Mouse (Mus musculus): ENCODE results near the gene Gab1. TPM values are rescaled to one million over a fixed set of nuclear protein-coding genes. Genes with fewer than 3 reads are reported as not detected.

Gene Gab1
- total and polyA plus RNA-seq, 3 experiments: 4.0 to 8.1 TPM; not detected in 1

GRCm38 (mm10) chr8:80842514-80842913 is 37.8 kb downstream of the Gab1 start:
- TF ChIP-seq SMC3 (IDR thresholded peaks at IDR 0.05; ENCODE audit: low read depth, low read length): no peak
- no peak for TF ChIP-seq BHLHE40 (IDR thresholded peaks at IDR 0.05; ENCODE audit: borderline replicate concordance, low read depth, low read length)
- no peak for TF ChIP-seq JUND (IDR thresholded peaks at IDR 0.05; ENCODE audit: low read depth, low read length)
- TF ChIP-seq POLR2AphosphoS5 (IDR thresholded peaks at IDR 0.05; ENCODE audit: borderline replicate concordance, low read depth, low read length): no peak
- no peak for TF ChIP-seq EP300 (IDR thresholded peaks at IDR 0.05; ENCODE audit: low read depth in 1 of 2, low read length in 2 of 2)
- TF ChIP-seq TBP (IDR thresholded peaks at IDR 0.05; ENCODE audit: low read depth, low read length): no peak
- no peak for TF ChIP-seq HCFC1 (IDR thresholded peaks at IDR 0.05; ENCODE audit: low read depth, low read length)
- TF ChIP-seq E2F4 (IDR thresholded peaks at IDR 0.05; ENCODE audit: borderline replicate concordance, low read depth, low read length): no peak
- TF ChIP-seq KAT2A (conservative IDR thresholded peaks at IDR 0.05; ENCODE audit: low read depth, low read length): no peak
- no peak for TF ChIP-seq USF1 (IDR thresholded peaks at IDR 0.05; ENCODE audit: low read depth, low read length)
- no peak for TF ChIP-seq MAZ (IDR thresholded peaks at IDR 0.05; ENCODE audit: low read depth, low read length)
- no peak for TF ChIP-seq ZC3H11A (IDR thresholded peaks at IDR 0.05; ENCODE audit: low read depth, low read length)
- no peak for TF ChIP-seq ELF1 (IDR thresholded peaks at IDR 0.05; ENCODE audit: low read depth, low read length)
- TF ChIP-seq USF2 (IDR thresholded peaks at IDR 0.05; ENCODE audit: borderline replicate concordance in 1 of 2, insufficient read depth in 1 of 2, low read depth in 1 of 2, low read length in 2 of 2): no peak
- no peak for TF ChIP-seq TCF12 (IDR thresholded peaks at IDR 0.05; ENCODE audit: low read depth, low read length)
- TF ChIP-seq NRF1 (IDR thresholded peaks at IDR 0.05; ENCODE audit: insufficient read depth, low read depth, low read length, poor library complexity, severe bottlenecking): no peak
- no peak for TF ChIP-seq RAD21 (IDR thresholded peaks at IDR 0.05; ENCODE audit: low read depth, low read length)
- TF ChIP-seq NELFE (IDR thresholded peaks at IDR 0.05; ENCODE audit: low read depth, low read length): no peak
- TF ChIP-seq CTCF (IDR thresholded peaks at IDR 0.05 in 2 of 3, conservative IDR thresholded peaks at IDR 0.05 in 1 of 3; ENCODE audit: control insufficient read depth in 1 of 3, insufficient read depth in 1 of 3, low read depth in 2 of 3, low read length in 3 of 3, poor library complexity in 1 of 3, severe bottlenecking in 1 of 3): no peak
- TF ChIP-seq CHD2 (IDR thresholded peaks at IDR 0.05; ENCODE audit: low read length): no peak
- no peak overlapping the region for H3K9ac ChIP-seq (ENCODE audit: control insufficient read depth, low read depth, low read length, poor library complexity, severe bottlenecking)
- no peaks in the 10 kb centered on the region for H3K27me3 ChIP-seq (ENCODE audit: control insufficient read depth in 1 of 2, insufficient read depth in 2 of 2, low read length in 2 of 2)
- peaks cover 0 to 2% of the 10 kb centered on the region in 2 experiments; a peak in 2 of 4 replicates for H3K36me3 ChIP-seq (ENCODE audit: control insufficient read depth in 1 of 2, insufficient read depth in 2 of 2, low read length in 2 of 2)
- no peak for DNase-seq (ENCODE audit: low read depth, low spot score)
- no peaks in the 10 kb centered on the region for H3K4me1 ChIP-seq (ENCODE audit: control insufficient read depth in 1 of 2, insufficient read depth in 2 of 2, low read length in 2 of 2)
- no peak overlapping the region for H3K27ac ChIP-seq (ENCODE audit: control insufficient read depth, low read depth, low read length)
- H3K4me3 ChIP-seq (ENCODE audit: control insufficient read depth in 1 of 2, insufficient read depth in 1 of 2, low read depth in 2 of 2, low read length in 2 of 2): no peak overlapping the region
- no peaks in the 10 kb centered on the region for H3K79me2 ChIP-seq (ENCODE audit: control insufficient read depth, insufficient read depth, low read length, poor library complexity)
- H3K9me3 ChIP-seq (replicated peaks; ENCODE audit: insufficient read depth, low read length): no peaks in the 10 kb centered on the region

DNA sequence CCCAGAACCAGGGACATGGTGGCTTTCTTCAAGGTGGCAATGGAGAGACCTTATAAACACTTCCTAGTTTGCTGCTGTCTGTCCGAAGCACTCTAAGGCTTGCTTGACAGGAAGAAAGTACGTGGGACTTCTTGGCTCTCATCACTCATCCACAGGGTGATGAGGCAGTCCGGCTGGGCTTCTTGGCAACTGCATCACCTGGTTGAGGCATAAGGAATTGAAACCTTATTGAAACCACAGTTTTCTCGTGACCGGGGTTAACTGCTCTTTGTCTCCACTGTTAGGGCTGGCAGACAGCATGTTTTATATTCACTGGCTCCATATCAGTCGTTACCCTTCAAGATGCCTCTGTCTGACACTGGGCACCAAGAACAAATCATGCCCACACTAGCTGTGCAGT is 40.2 kb downstream of the Gab1 start:
- Histone ChIP-seq H3K27me3 (ENCODE audit: control insufficient read depth in 1 of 2, insufficient read depth in 2 of 2, low read length in 2 of 2) (no peaks in the 10 kb centered on the region), H3K4me3 (ENCODE audit: control insufficient read depth in 1 of 2, insufficient read depth in 1 of 2, low read depth in 2 of 2, low read length in 2 of 2) (no peak overlapping the region), H3K79me2 (ENCODE audit: control insufficient read depth, insufficient read depth, low read length, poor library complexity) (no peaks in the 10 kb centered on the region), H3K9ac (ENCODE audit: control insufficient read depth, low read depth, low read length, poor library complexity, severe bottlenecking) (no peak overlapping the region), H3K9me3 (replicated peaks; ENCODE audit: insufficient read depth, low read length) (no peaks in the 10 kb centered on the region), H3K36me3 (ENCODE audit: control insufficient read depth in 1 of 2, insufficient read depth in 2 of 2, low read length in 2 of 2) (peaks cover 0 to 2% of the 10 kb centered on the region in 2 experiments; a peak in 2 of 4 replicates), H3K27ac (ENCODE audit: control insufficient read depth, low read depth, low read length) (no peak overlapping the region), H3K4me1 (ENCODE audit: control insufficient read depth in 1 of 2, insufficient read depth in 2 of 2, low read length in 2 of 2) (no peaks in the 10 kb centered on the region)
- TF ChIP-seq NRF1 (IDR thresholded peaks at IDR 0.05; ENCODE audit: insufficient read depth, low read depth, low read length, poor library complexity, severe bottlenecking) (no peak), BHLHE40 (IDR thresholded peaks at IDR 0.05; ENCODE audit: borderline replicate concordance, low read depth, low read length) (no peak), CTCF (IDR thresholded peaks at IDR 0.05 in 2 of 3, conservative IDR thresholded peaks at IDR 0.05 in 1 of 3; ENCODE audit: control insufficient read depth in 1 of 3, insufficient read depth in 1 of 3, low read depth in 2 of 3, low read length in 3 of 3, poor library complexity in 1 of 3, severe bottlenecking in 1 of 3) (no peak), ZKSCAN1 (IDR thresholded peaks at IDR 0.05; ENCODE audit: low read depth, low read length) (no peak), USF2 (IDR thresholded peaks at IDR 0.05; ENCODE audit: borderline replicate concordance in 1 of 2, insufficient read depth in 1 of 2, low read depth in 1 of 2, low read length in 2 of 2) (no peak), HCFC1 (IDR thresholded peaks at IDR 0.05; ENCODE audit: low read depth, low read length) (no peak), SMC3 (IDR thresholded peaks at IDR 0.05; ENCODE audit: low read depth, low read length) (no peak), CHD2 (IDR thresholded peaks at IDR 0.05; ENCODE audit: low read length) (no peak), KAT2A (conservative IDR thresholded peaks at IDR 0.05; ENCODE audit: low read depth, low read length) (no peak), E2F4 (IDR thresholded peaks at IDR 0.05; ENCODE audit: borderline replicate concordance, low read depth, low read length) (no peak), MAX (IDR thresholded peaks at IDR 0.05; ENCODE audit: low read length) (no peak)
- DNase-seq (ENCODE audit: low read depth, low spot score): no peak
